ENCODE assay signal across 18 mouse cellular contexts in genomic region chr10:84579527-84579926, GRCm38 (mm10).
"Had no signal": no experiment of that assay in that cellular context is flagged by ENCODE, and none has a peak within 500 bp of the region (broad histone marks: within the 10 kb centered on the region; RNA-seq: fewer than 3 reads in every experiment).

No protein-coding gene starts in this region.

- H3K4me3 ChIP-seq: intestine, embryonic 15.5 days; layer of hippocampus, adult 2 months; limb, embryonic 10.5 days; midbrain, embryonic 15.5 days; neural tube, embryonic 13.5 days had no signal

- H3K4me2 ChIP-seq: intestine, embryonic 15.5 days; midbrain, embryonic 11.5 days; midbrain, embryonic 15.5 days had no signal

- H3K9me3 ChIP-seq: intestine, embryonic 15.5 days; limb, embryonic 10.5 days; megakaryocyte, embryonic 14.5 days; midbrain, embryonic 15.5 days; neural tube, embryonic 13.5 days had no signal

- H3K27ac ChIP-seq: intestine, embryonic 15.5 days; layer of hippocampus, adult 2 months; limb, embryonic 10.5 days; macrophage; midbrain, embryonic 15.5 days; neural tube, embryonic 13.5 days had no signal

- DNase-seq: kidney, adult 18-20 months; kidney, postnatal 10 days; kidney, postnatal 4 days; lung, adult 2 months; lung, postnatal 10 days; retina, postnatal 1 day; right cerebral cortex, postnatal 4 days; spleen, adult 18-20 months; thymus, adult 18-20 months; thymus, postnatal 36 days had no signal

- H3K36me3 ChIP-seq: intestine, embryonic 15.5 days; limb, embryonic 10.5 days; midbrain, embryonic 15.5 days; neural tube, embryonic 13.5 days had no signal

- H3K9ac ChIP-seq: intestine, embryonic 15.5 days; midbrain, embryonic 15.5 days; neural tube, embryonic 13.5 days had no signal

- H3K27me3 ChIP-seq: intestine, embryonic 15.5 days had no signal

- ATAC-seq: intestine, embryonic 15.5 days; midbrain, embryonic 15.5 days had no signal
